Mouse (Mus musculus) bone marrow macrophage, adult 2 months (primary cell): ENCODE measurements around the gene Tomm6.

ENCODE experiments used
- CTCF ChIP-seq: IDR thresholded peaks from 2 replicates; pipeline ENCODE4 v1.5.1; 2012; ENCODE audit warnings: low read depth, mild to moderate bottlenecking, low read length, moderate library complexity
- POLR2A ChIP-seq: IDR thresholded peaks from 2 replicates; pipeline ENCODE4 v1.6.1; 2012; ENCODE audit warnings: mild to moderate bottlenecking, low read depth, low read length, borderline replicate concordance

DNA sequence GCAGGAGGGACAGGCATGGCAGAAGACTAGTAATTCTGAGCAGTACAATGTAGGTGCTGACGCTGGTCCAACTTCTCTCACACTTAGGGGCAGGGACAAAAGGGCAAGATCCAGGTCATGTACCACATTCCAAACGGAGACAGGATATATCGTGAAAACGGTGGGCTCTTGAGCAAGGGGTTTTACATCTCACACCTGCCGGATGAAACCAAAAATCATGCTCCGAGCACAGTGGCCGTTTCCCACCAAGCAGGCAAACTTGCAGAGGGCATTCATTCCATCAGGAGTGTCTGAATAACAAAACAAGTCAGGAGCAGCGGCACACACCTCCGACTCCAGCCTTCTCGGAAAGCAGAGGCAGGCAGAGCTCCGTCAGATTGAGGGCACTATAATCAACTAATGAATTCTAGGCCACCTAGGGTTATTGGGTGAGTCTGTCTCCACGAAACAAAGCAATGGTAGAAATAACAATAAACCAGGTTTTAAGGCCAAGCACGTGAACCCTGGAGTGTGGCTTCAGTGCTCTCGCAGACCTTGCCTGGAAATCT lies 47.4 kb upstream of the Tomm6 start:
- no peak for TF ChIP-seq CTCF
- no peak for TF ChIP-seq POLR2A
